Mouse (Mus musculus): ENCODE data around the gene Myl6b.

Gene Myl6b

GRCm38 (mm10) chr10:128493695-128494666 is 4.5 kb downstream of the Myl6b start, which contains the start of gene Myl6:
Gene Myl6, minus strand, starts transcription at chr10:128494145.
- in situ Hi-C loops (cut with MboI, MseI) = loop anchor here (5.0 kb wide), 1 partner anchor 33 kb away; the partner anchor contains the start of gene Esyt1

DNA sequence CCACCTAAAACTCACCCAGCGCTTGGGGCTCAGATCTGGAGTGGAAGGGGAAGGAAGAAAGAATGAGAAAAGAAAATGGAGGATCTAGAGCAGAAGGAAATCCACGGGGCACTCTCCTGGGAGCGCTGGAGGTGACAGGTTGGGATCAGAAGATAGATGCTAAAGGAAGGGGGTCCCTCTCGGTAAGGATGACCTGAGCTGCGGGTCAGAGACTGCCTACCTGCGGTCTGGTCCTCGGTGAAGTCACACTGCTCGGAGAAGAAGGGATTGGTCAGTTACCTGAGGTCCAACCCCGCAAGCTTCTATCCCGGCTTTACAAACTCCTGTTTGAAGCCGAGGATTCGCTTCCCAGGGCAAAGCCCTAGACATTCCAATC is 5.2 kb downstream of the Myl6b start:
- in situ Hi-C loops (cut with MboI, MseI) = loop anchor here (5.0 kb wide), 1 partner anchor 34 kb away; the partner anchor contains the start of gene Esyt1

DNA sequence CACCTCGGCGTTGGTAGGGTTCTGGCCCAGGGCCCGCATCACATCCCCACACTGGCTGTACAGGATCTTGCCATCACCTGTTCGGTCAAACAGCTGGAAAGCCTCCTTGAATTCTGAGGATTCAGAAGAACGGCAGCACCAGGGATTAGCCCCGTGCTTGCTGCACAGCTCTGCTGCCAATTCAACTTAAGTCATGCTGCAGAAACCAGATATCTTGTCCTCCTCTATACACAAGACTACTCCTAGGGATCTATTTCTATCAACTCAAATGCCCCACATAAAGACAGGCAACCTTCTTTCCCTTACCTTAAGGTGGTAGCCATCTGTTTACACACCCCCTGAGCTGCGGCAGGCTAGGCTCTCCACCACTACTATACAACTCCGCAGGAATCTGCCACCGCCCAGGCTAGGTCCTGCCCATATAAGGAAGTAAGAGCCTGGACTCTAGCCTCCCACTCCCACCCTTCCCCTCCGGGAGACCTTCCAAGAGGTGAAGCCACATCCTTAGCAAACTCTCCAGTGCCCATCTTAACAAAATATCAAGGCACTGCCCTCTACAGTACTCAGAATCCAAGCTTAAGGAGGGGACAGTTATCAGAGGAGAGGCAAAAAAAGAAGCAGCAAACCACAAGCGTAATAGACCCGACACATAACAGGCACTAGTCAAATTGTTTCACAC is 5.7 kb downstream of the Myl6b start:
- in situ Hi-C loops (cut with MboI, MseI) = loop anchor here (5.0 kb wide), 1 partner anchor 35 kb away; the partner anchor contains the start of gene Esyt1

DNA sequence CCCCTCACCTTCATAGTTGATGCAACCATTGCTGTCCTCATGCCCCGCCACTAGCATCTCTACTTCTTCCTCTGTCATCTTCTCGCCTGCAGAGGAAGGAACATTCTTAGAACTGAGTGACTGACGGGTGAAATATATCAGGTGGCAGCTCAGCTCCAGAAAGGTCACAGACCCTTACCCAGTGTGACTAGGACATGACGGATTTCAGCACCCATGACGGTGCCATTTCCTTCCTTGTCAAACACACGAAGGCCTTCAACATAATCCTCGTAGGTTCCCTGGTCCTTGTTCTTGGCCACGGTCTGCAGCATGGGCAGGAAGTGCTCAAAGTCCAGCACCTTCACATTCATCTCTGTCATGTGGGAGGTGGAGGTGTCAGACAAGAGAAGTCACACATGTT is 6.4 kb downstream of the Myl6b start:
- in situ Hi-C loops (cut with MboI, MseI) = loop anchor here (5.0 kb wide), 1 partner anchor 35 kb away; the partner anchor contains the start of gene Esyt1

GRCm38 (mm10) chr10:128491495-128491894 is 7.0 kb downstream of the Myl6b start:
- in situ Hi-C loops (cut with MboI, MseI) = loop anchor here (5.0 kb wide), 1 partner anchor 36 kb away; the partner anchor contains the start of gene Esyt1

GRCm38 (mm10) chr10:128490912-128491311 is 7.6 kb downstream of the Myl6b start:
- in situ Hi-C loops (cut with MboI, MseI) = loop anchor here (5.0 kb wide), 1 partner anchor 36 kb away; the partner anchor contains the start of gene Esyt1

DNA sequence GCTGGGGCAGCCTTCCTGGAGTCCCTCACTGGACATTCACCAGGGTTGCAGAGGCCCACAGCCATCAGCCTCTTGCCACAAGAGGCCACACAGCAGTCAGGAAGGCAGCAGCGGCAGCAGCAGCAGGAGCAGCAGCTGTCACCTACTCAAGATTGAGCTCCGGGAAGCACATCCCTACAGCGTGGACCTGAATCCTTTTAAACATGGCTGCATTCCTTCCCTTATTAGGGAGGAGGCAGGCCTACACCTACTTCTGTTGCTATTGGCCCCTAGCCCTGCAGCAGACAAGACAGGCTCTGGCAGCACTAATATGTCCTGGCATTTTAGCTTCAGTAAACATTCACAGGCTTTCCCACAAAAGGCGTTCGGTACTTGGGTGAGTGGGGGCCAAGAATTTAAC is 8.3 kb downstream of the Myl6b start:
- in situ Hi-C loops (cut with MboI, MseI) = loop anchor here (5.0 kb wide), 1 partner anchor 37 kb away; the partner anchor contains the start of gene Esyt1

DNA sequence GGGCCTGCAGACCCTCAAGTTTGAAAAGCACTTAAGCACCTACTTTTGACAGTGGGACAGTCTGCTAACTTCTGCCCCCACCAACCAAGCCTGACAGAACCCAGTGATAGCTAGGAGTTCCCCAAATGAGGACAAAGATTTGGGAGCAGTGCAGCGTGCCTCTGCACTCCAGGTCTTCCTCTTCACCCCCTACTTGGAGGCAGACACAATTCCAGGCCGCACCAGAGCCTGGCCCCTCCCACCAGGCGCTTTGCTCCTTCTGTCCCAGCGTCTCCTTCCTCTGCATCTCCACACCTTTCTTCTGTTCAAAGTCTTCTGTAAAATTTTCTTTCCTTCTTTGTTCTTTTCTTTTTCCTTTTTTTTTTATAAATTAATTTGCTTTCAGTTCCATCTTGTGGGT is 8.7 kb downstream of the Myl6b start:
- in situ Hi-C loops (cut with MboI, MseI) = loop anchor here (5.0 kb wide), 1 partner anchor 38 kb away; the partner anchor contains the start of gene Esyt1

GRCm38 (mm10) chr10:128489380-128489779 is 9.1 kb downstream of the Myl6b start:
- in situ Hi-C loops (cut with MboI, MseI) = no loop called here

GRCm38 (mm10) chr10:128488776-128489175 is 9.7 kb downstream of the Myl6b start:
- in situ Hi-C loops (cut with MboI, MseI) = no loop called here

GRCm38 (mm10) chr10:128487861-128488712 is 10.4 kb downstream of the Myl6b start:
- in situ Hi-C loops (cut with MboI, MseI) = no loop called here

GRCm38 (mm10) chr10:128486370-128486769 is 12.1 kb downstream of the Myl6b start:
- in situ Hi-C loops (cut with MboI, MseI) = no loop called here

- in situ Hi-C loops (cut with MboI, MseI) = no loop called here
Observed at GRCm38 (mm10) chr10:128474366-128474765, 24.1 kb downstream of the Myl6b start.

DNA sequence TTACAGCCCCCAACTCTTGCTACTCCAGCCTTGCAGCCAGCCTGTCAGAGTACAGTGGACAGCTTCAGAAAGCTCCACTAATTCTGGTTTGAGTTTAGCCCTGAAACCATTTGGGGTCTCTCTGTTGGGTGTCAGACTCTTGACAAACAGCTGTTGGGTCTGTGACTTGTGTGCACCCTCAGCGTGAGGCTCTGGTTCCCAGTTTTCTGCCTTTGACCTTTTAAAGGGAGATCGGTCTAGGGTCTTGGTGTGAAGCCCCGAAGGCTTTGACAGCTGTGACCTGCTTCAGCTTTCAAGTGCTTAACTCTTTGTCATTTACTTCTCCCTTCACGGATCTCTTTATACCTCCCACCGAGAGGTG is 38.2 kb downstream of the Myl6b start:
- in situ Hi-C loops (cut with MboI, MseI) = no loop called here

- in situ Hi-C loops (cut with MboI, MseI) = loop anchor here (10.0 kb wide), 1 partner anchor 55 kb away; the partner anchor contains the start of gene Slc39a5
Observed at GRCm38 (mm10) chr10:128459409-128460269, 38.8 kb downstream of the Myl6b start.

DNA sequence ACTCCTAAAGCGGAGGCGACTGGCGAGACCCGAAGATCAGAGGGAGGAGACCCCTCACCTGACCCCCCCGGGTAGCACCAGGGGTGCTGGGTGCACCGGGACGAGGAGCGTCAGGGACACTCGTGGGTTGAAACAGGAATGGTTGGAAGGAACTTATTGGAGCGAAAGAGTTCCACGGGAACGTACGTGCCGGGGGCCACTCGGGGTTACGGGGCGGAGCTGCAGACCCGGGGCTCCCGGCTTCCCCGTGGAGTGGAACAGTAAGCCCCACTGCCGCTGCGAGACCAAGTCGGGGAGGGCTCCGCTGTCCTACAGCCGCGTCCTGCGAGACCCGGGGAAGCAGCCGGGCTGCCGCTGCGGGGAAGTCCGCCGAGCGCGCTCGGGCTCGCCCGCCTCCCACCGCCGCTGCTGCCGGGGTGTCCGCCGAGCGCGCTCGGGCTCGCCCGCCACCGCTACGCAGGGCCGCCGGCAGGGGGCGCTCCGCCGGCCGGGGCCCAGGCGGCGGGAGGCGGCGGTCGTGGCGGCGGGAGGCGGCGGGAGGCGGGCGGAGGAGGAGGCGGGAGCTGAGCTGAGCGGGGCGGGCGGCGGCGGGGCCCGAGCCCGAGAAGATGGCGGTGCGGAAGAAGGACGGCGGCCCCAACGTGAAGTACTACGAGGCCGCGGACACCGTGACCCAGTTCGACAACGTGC is 39.6 kb downstream of the Myl6b start, which contains the start of gene Smarcc2:
TSS of gene Smarcc2 (plus strand) at position 530 of the 690 bp plus-strand sequence.
- in situ Hi-C loops (cut with MboI, MseI) = loop anchor here (10.0 kb wide), 1 partner anchor 54 kb away; the partner anchor contains the start of gene Slc39a5

- in situ Hi-C loops (cut with MboI, MseI) = loop anchor here (10.0 kb wide), 1 partner anchor 54 kb away; the partner anchor contains the start of gene Slc39a5
Observed at GRCm38 (mm10) chr10:128458348-128458718, 40.2 kb downstream of the Myl6b start.

GRCm38 (mm10) chr10:128457676-128458075 is 40.8 kb downstream of the Myl6b start:
- in situ Hi-C loops (cut with MboI, MseI) = loop anchor here (10.0 kb wide), 1 partner anchor 53 kb away; the partner anchor contains the start of gene Slc39a5

GRCm38 (mm10) chr10:128455280-128455679 is 43.2 kb downstream of the Myl6b start:
- in situ Hi-C loops (cut with MboI, MseI) = loop anchor here (10.0 kb wide), 1 partner anchor 50 kb away; the partner anchor contains the start of gene Slc39a5
